Mouse (Mus musculus): ENCODE results near the gene Rogdi. TPM values are rescaled to one million over a fixed set of nuclear protein-coding genes. Genes with fewer than 3 reads are reported as not detected.

Gene Rogdi
- total RNA-seq (2014; rRNA removed) (105 and 126 TPM in 2 replicates), polyA plus RNA-seq (2015; fragmentation: Nextera tagmentation; extraction: Ambion mirVana) (142 and 148 TPM in 2 replicates)

DNA sequence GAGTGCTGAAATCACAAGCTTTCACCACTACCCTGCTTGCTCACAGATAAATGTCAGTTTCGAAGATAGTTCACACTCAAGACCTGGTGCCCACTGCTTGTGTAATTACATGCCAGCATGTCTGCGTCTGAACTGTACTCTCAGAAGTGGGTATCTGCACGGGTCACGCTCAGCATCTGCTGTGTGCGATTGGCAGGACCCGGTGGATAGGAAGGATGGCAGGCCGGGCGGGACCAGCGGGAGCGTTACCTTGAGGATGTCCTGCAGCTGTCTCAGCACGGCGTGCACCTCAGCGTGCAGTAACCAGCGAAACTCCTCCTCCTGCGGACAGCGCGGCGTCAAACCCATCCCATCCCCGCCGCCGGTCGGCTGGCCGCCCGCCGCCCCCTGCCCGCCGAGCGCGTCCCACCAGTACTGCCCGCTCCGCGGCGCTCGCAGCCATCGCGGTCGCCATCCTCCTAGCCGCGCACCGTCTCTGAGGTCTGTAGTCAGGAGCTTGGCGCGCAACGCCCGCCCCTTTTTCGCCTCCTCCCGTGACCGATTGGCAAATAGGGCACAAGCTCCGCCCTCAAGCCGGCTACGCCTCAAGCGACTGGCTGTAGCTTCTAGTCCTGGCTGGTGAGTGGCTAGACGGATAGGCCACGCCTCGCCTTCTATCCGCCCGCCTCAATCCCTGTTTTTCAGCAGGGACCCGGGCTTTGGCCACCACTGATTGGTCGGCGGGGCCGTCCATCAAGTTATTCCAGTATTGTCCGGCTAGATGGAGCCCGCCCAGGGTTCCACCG is at the start of gene Rogdi:
Gene Rogdi (minus strand): TSS at position 500 of the 785 bp plus-strand sequence.
- H3K4me3 ChIP-seq (ENCODE audit: low read length) = peak within 1 kb of the TSS; percentile 71
- H3K4me1 ChIP-seq (ENCODE audit: insufficient read depth, low read length) = no peaks in the 10 kb centered on the region
- peaks cover 34% of the 10 kb centered on the region for H3K36me3 ChIP-seq (ENCODE audit: insufficient read depth, low read length)
- DNase-seq (ENCODE audit: low spot score) (peak; percentile 100), ATAC-seq (peak; percentile 99)
- H3K27ac ChIP-seq = peak within 1 kb of the TSS; percentile 84
- H3K4me2 ChIP-seq (ENCODE audit: low read depth, low read length) = peak within 1 kb of the TSS; percentile 71
- 1% methylated on average over 59 of the region's 63 CpGs for WGBS
- peak; percentile 20 for TF ChIP-seq CTCF (IDR thresholded peaks at IDR 0.05; ENCODE audit: low read depth)
- no peaks in the 10 kb centered on the region for H3K27me3 ChIP-seq (ENCODE audit: insufficient read depth, low read length)
- H3K9ac ChIP-seq (replicated peaks; ENCODE audit: low read length) = peak within 1 kb of the TSS; percentile 70
- H3K9me3 ChIP-seq (ENCODE audit: low read length) = no peaks in the 10 kb centered on the region

DNA sequence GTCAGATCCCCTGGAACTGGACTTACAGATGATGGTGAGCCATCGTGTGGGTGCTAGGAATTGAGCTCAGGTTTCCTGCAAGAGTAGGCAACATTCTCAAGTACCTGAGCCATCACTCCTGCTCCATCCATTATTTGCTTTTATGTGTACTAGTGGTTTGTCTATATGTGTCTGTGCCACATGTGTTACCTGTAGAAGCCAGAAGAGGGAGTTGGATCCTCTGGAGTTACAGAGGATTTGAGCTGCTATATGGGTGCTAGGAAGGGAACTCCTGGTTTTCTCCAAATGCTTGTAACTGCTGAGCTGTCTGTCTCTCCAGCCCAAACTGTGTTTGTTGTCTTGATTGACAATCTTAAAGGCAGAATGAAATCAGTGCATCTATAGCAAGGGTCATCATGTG is 44.8 kb upstream of the Rogdi start:
- H3K4me2 ChIP-seq (ENCODE audit: low read depth, low read length) = no peak overlapping the region
- no peak overlapping the region for H3K27ac ChIP-seq
- peak; percentile 73 for TF ChIP-seq CTCF (IDR thresholded peaks at IDR 0.05; ENCODE audit: low read depth)
- no peaks in the 10 kb centered on the region for H3K9me3 ChIP-seq (ENCODE audit: low read length)
- no peaks in the 10 kb centered on the region for H3K27me3 ChIP-seq (ENCODE audit: insufficient read depth, low read length)
- H3K9ac ChIP-seq (replicated peaks; ENCODE audit: low read length) = no peak overlapping the region
- no peak overlapping the region for H3K4me3 ChIP-seq (ENCODE audit: low read length)
- WGBS = 94% methylated on average over 1 of the region's 1 CpGs
- no peaks in the 10 kb centered on the region for H3K4me1 ChIP-seq (ENCODE audit: insufficient read depth, low read length)
- H3K36me3 ChIP-seq (ENCODE audit: insufficient read depth, low read length) = peaks cover 21% of the 10 kb centered on the region; the same call in 1 of the 2 replicates
- peak; percentile 60 for DNase-seq (ENCODE audit: low spot score)
- ATAC-seq = no peak

DNA sequence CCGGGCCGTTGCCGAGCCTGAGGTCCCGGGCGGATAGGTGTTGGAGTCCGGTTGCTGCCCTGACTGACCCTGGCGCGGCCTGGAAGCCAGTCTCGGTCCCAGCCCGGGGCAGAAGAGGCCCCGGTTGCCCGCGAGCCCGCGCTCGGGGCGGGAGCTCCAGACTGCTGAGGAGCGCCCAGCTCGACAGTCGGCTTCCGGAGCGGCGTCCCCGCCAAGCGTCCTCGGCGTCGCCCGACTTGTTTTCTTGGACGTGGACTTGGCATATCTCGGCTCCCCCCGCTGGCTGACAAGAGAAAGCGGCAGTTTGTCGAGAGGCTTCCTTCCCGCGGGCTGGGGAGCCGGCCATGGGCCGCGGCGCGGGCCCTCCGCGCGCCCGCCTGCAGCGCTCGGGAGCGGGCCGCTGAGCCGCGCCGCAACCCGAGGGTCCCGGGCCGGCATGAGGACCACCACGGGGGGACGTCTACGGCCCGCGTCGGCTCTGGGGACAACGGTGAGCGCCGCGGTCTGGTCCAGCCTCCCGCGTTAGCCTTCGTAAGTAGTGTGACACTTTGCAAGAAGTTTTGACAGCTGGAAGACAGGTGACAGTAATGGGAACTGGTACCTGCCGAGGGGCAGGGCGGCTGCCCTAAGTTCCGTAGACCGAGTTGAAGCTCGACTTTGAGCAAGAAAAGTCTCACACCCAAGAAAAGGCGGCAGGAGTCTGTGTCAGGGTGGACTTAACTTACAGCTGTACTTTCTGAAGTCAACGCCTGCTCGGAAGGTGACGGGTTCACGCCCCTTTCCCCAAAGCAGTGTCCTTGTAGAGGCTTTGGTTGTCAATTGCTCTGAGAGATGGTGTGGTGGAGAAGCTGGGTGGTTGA is 37.1 kb upstream of the Rogdi start:
- peak overlapping the region; percentile 80 for H3K4me3 ChIP-seq (ENCODE audit: low read length)
- H3K4me1 ChIP-seq (ENCODE audit: insufficient read depth, low read length) = peaks cover 11% of the 10 kb centered on the region; the same call in 1 of the 2 replicates
- peak overlapping the region; percentile 75 for H3K9ac ChIP-seq (replicated peaks; ENCODE audit: low read length)
- no peaks in the 10 kb centered on the region for H3K9me3 ChIP-seq (ENCODE audit: low read length)
- peak overlapping the region; percentile 81 for H3K4me2 ChIP-seq (ENCODE audit: low read depth, low read length)
- 0 out of 2 replicates have a peak, but pooled peaks have one; percentile 13 for TF ChIP-seq CTCF (IDR thresholded peaks at IDR 0.05; ENCODE audit: low read depth)
- WGBS = under 1% methylated on average over 78 of the region's 78 CpGs
- peaks cover 20% of the 10 kb centered on the region for H3K36me3 ChIP-seq (ENCODE audit: insufficient read depth, low read length)
- peak; percentile 78 for DNase-seq (ENCODE audit: low spot score)
- ATAC-seq = peak; percentile 75
- no peaks in the 10 kb centered on the region for H3K27me3 ChIP-seq (ENCODE audit: insufficient read depth, low read length)
- H3K27ac ChIP-seq = peak overlapping the region; percentile 97

- Histone ChIP-seq H3K9ac (replicated peaks; ENCODE audit: low read length) (peak within 1 kb of the TSS; percentile 87), H3K4me3 (ENCODE audit: low read length) (peak within 1 kb of the TSS; percentile 80), H3K27me3 (ENCODE audit: insufficient read depth, low read length) (no peaks in the 10 kb centered on the region), H3K4me1 (ENCODE audit: insufficient read depth, low read length) (peaks cover 11% of the 10 kb centered on the region; the same call in 1 of the 2 replicates), H3K36me3 (ENCODE audit: insufficient read depth, low read length) (peaks cover 18% of the 10 kb centered on the region), H3K4me2 (ENCODE audit: low read depth, low read length) (peak within 1 kb of the TSS; percentile 83), H3K9me3 (ENCODE audit: low read length) (no peaks in the 10 kb centered on the region), H3K27ac (peak within 1 kb of the TSS; percentile 97)
- TF ChIP-seq CTCF (IDR thresholded peaks at IDR 0.05; ENCODE audit: low read depth) = peak; percentile 27; the same call in 1 of the 2 replicates
- 1% methylated on average over 53 of the region's 56 CpGs for WGBS
- ATAC-seq = peak; percentile 100
- peak; percentile 100 for DNase-seq (ENCODE audit: low spot score)
Observed at GRCm38 (mm10) chr16:5049774-5050234, 36.5 kb upstream of the Rogdi start, which contains the start of the genes Glyr1 and Ubn1. TSS of gene Glyr1 (minus strand) at chr16:5049863. TSS of gene Ubn1 (plus strand) at chr16:5050057.

GRCm38 (mm10) chr16:5049182-5049773 is 35.9 kb upstream of the Rogdi start:
- H3K9ac ChIP-seq (replicated peaks; ENCODE audit: low read length) = peak overlapping the region; percentile 87
- TF ChIP-seq CTCF (IDR thresholded peaks at IDR 0.05; ENCODE audit: low read depth) = no peak
- H3K27ac ChIP-seq = peak overlapping the region; percentile 97
- peak overlapping the region; percentile 80 for H3K4me3 ChIP-seq (ENCODE audit: low read length)
- DNase-seq (ENCODE audit: low spot score) (peak; percentile 60), ATAC-seq (peak; percentile 67)
- H3K27me3 ChIP-seq (ENCODE audit: insufficient read depth, low read length) = no peaks in the 10 kb centered on the region
- H3K36me3 ChIP-seq (ENCODE audit: insufficient read depth, low read length) = peaks cover 21% of the 10 kb centered on the region
- peaks cover 11% of the 10 kb centered on the region; the same call in 1 of the 2 replicates for H3K4me1 ChIP-seq (ENCODE audit: insufficient read depth, low read length)
- 1% methylated on average over 38 of the region's 38 CpGs for WGBS
- no peaks in the 10 kb centered on the region for H3K9me3 ChIP-seq (ENCODE audit: low read length)
- peak overlapping the region; percentile 83 for H3K4me2 ChIP-seq (ENCODE audit: low read depth, low read length)

- H3K4me3 ChIP-seq (ENCODE audit: low read length) = no peak overlapping the region
- ATAC-seq = no peak
- DNase-seq (ENCODE audit: low spot score) = no peak
- H3K4me1 ChIP-seq (ENCODE audit: insufficient read depth, low read length) = peaks cover 9% of the 10 kb centered on the region; the same call in 1 of the 2 replicates
- no peak overlapping the region for H3K4me2 ChIP-seq (ENCODE audit: low read depth, low read length)
- no peak for TF ChIP-seq CTCF (IDR thresholded peaks at IDR 0.05; ENCODE audit: low read depth)
- no peaks in the 10 kb centered on the region for H3K27me3 ChIP-seq (ENCODE audit: insufficient read depth, low read length)
- no peak overlapping the region for H3K27ac ChIP-seq
- WGBS = 95% methylated on average over 3 of the region's 3 CpGs
- H3K9ac ChIP-seq (replicated peaks; ENCODE audit: low read length) = no peak overlapping the region
- H3K36me3 ChIP-seq (ENCODE audit: insufficient read depth, low read length) = peaks cover 39% of the 10 kb centered on the region
- no peaks in the 10 kb centered on the region for H3K9me3 ChIP-seq (ENCODE audit: low read length)
Observed at GRCm38 (mm10) chr16:5045322-5045721, 32.0 kb upstream of the Rogdi start.

Data from hindbrain, postnatal 0 days (tissue).